Mouse (Mus musculus) limb, embryonic 15.5 days (tissue): ENCODE data around the gene Fancf. TPM values are rescaled to one million over a fixed set of nuclear protein-coding genes. Genes with fewer than 3 reads are reported as not detected.

Source experiments
- ATAC-seq: fragments of 200-750 bp; cut with Nextera tagmentation; 2 replicates; pipeline ENCODE4 v1.8.0; 2017; ENCODE audit warnings: low read depth, moderate TSS enrichment; ENCODE audit not compliant: insufficient number of reproducible peaks, low FRiP score, low TSS enrichment
- H3K27ac ChIP-seq: fragments of 300-500 bp; sonication (generic); 2 replicates; pipeline ENCODE4 v1.5.1; 2015; ENCODE audit warnings: moderate library complexity, mild to moderate bottlenecking, inconsistent platforms
- H3K27me3 ChIP-seq: fragments of 300-500 bp; sonication (generic); 2 replicates; pipeline ENCODE4 v1.6.1; 2015; ENCODE audit warnings: inconsistent platforms
- H3K36me3 ChIP-seq: fragments of 300-500 bp; sonication (generic); 2 replicates; pipeline ENCODE4 v1.6.1; 2015; ENCODE audit warnings: inconsistent platforms
- H3K4me1 ChIP-seq: fragments of 300-500 bp; sonication (generic); 2 replicates; pipeline ENCODE4 v1.6.1; 2015; ENCODE audit warnings: inconsistent platforms
- H3K4me2 ChIP-seq: fragments of 300-500 bp; sonication (generic); 2 replicates; pipeline ENCODE4 v1.6.1; 2015; ENCODE audit warnings: mild to moderate bottlenecking, inconsistent platforms
- H3K4me3 ChIP-seq: fragments of 300-500 bp; sonication (generic); 2 replicates; pipeline ENCODE4 v1.5.1; 2015; ENCODE audit warnings: mild to moderate bottlenecking, inconsistent platforms
- H3K9ac ChIP-seq: fragments of 300-500 bp; sonication (generic); 2 replicates; pipeline ENCODE4 v1.6.1; 2015; ENCODE audit warnings: inconsistent platforms
- H3K9me3 ChIP-seq: fragments of 300-500 bp; sonication (generic); 2 replicates; pipeline ENCODE4 v1.6.1; 2016; ENCODE audit warnings: inconsistent platforms
- WGBS: fragments of 180-500 bp; shearing (Covaris S2); methylation state at CpG from one replicate; pipeline ENCODE4 v1.1.7; 2015; 5-methylcytosine and 5-hydroxymethylcytosine counted together
- polyA plus RNA-seq: library from polyadenylated mRNA; unstranded; fragments of >200 nt; fragmentation: Nextera tagmentation; extraction: Ambion mirVana; gene quantifications from 2 replicates; pipeline ENCODE4 v1.2.1, GENCODE M21; 2015

Gene Fancf
- polyA plus RNA-seq = 10.0 and 15.3 TPM in 2 replicates

DNA sequence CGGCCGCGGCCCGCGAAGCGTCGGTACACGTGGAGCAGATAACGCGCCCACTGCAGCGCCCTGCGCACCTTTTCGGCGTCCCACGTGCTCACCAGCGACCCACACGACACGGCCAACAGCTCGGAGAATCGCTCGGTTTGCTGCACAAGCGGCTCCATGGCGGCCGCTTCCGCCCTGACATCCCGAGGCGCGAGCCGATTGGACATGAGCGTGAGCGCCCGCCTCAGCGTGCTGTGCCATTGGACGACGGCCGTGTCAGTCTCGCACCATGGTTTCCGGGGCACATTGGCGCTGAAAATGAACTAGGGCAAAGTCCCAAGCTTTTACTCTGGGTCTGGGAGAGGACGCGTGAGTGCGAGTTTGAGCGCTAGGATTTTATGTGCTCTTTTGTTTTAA lies at the start of gene Fancf:
Gene Fancf, minus strand, starts transcription at position 171 of the 396 bp plus-strand sequence.
- Histone ChIP-seq H3K27me3 (no peaks in the 10 kb centered on the region), H3K9me3 (no peaks in the 10 kb centered on the region), H3K27ac (peak within 1 kb of the TSS; percentile 99), H3K4me3 (peak within 1 kb of the TSS; percentile 79), H3K36me3 (peaks cover 6% of the 10 kb centered on the region; the same call in 1 of the 2 replicates), H3K4me2 (peak within 1 kb of the TSS; percentile 82), H3K4me1 (peaks cover 22% of the 10 kb centered on the region), H3K9ac (peak within 1 kb of the TSS; percentile 94)
- under 1% methylated on average over 43 of the region's 43 CpGs for WGBS
- peak; percentile 96 for ATAC-seq

DNA sequence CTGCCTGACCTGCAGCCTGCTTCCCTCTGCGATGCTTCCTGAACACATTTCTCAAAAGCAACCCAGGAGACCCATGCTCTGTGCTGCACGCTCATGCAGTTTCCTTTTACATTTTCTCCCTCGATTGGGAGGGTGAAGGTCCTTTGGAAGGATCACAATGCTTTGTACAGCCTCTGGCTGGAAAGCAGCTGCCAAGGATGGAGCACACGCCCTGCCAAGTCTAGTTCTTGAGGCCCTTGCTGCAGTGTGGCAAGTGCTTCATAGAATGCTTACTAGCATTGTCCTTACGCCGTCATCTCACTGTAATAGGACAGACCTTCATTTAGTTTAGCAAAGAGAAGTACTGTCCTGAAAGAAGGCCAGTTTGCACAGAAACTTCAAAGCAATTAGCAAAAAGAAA lies 37.0 kb upstream of the Fancf start:
- H3K4me3 ChIP-seq = no peak overlapping the region
- no peak overlapping the region for H3K4me2 ChIP-seq
- H3K27ac ChIP-seq = no peak overlapping the region
- WGBS = 53% methylated on average over 6 of the region's 6 CpGs
- ATAC-seq = no peak
- no peaks in the 10 kb centered on the region for H3K9me3 ChIP-seq
- peaks cover 13% of the 10 kb centered on the region for H3K4me1 ChIP-seq
- H3K9ac ChIP-seq = no peak overlapping the region
- H3K27me3 ChIP-seq = no peaks in the 10 kb centered on the region
- H3K36me3 ChIP-seq = 0 out of 2 replicates have a peak, but pooled peaks cover 7% of the 10 kb centered on the region

DNA sequence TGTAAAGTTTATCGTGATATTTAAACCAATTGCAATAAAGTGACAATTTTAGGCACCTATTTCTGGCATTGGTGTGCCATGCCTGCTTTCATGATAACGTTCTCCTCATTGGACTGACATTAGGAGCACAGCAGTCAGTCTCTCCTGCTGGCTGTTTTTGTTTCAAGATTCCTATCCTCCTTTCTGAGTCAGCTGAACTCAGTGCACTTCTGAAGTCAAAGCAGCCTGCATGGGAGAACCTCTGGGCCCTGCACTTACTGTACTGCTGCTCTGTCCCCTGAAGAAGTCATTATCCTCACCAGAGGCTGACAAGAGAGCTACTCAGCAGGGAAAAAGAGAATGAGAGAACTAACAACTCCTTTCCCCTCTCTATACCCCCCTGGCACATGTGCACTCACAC lies 32.9 kb upstream of the Fancf start:
- H3K27ac ChIP-seq = peak overlapping the region; percentile 77
- WGBS = 21% methylated on average over 2 of the region's 2 CpGs
- no peaks in the 10 kb centered on the region for H3K27me3 ChIP-seq
- H3K9ac ChIP-seq = no peak overlapping the region
- H3K4me3 ChIP-seq = no peak overlapping the region
- no peak for ATAC-seq
- no peaks in the 10 kb centered on the region for H3K9me3 ChIP-seq
- H3K4me2 ChIP-seq = no peak overlapping the region
- H3K36me3 ChIP-seq = 0 out of 2 replicates have a peak, but pooled peaks cover 7% of the 10 kb centered on the region
- peaks cover 13% of the 10 kb centered on the region for H3K4me1 ChIP-seq

DNA sequence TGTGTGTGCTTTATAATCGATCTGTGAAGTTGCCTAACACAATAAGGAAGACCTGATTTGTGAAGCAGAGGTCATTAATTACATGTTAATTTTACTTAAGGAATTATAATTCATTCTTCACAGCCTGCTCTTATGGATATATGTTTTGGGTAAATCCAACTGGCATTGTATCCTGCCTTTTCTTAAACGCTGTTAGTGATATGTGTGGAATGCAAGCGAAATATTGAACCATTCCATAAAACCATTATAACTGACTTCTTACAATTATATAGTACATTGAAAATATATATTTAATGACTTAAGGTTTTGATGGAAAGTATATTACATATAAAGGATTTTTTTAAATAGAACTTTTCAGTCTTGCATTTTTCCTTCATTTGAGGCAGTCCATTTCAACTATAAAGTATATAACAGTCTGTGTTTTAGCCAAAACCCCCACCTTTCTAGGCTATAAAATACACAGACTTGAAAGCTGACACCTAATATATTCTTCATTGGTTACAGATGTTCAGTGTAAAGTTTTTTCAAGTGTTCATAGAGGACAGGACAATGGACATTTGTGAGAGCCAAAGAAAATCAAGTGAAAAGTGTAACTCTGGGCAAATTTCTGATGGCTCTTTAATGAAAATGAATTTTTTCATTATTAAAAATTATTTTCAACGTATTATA lies 32.2 kb upstream of the Fancf start:
- H3K36me3 ChIP-seq = 0 out of 2 replicates have a peak, but pooled peaks cover 5% of the 10 kb centered on the region
- no peak overlapping the region for H3K4me2 ChIP-seq
- H3K27me3 ChIP-seq = no peaks in the 10 kb centered on the region
- H3K4me3 ChIP-seq = no peak overlapping the region
- 27% methylated on average over 4 of the region's 4 CpGs for WGBS
- no peaks in the 10 kb centered on the region for H3K9me3 ChIP-seq
- H3K27ac ChIP-seq = peak overlapping the region; percentile 23; the same call in 1 of the 2 replicates
- H3K4me1 ChIP-seq = peaks cover 13% of the 10 kb centered on the region
- peak; percentile 75; the same call in 1 of the 2 replicates for ATAC-seq
- no peak overlapping the region for H3K9ac ChIP-seq

DNA sequence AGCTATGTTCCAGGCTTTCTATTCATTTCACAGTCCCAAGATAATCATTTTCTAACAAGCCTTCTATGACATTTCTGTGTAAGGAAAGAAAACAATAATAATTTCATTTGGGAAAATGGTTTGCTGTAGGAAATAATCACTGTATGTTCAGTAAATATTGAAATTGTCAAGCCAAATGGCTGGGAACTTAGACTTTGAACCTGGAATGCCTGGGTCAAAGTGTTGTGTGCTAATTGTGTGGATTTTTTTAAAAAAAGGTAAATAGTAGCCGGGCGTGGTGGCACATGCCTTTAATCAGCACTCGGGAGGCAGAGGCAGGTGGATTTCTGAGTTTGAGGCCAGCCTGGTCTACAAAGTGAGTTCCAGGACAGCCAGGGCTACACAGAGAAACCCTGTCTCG lies 30.9 kb upstream of the Fancf start:
- Histone ChIP-seq H3K4me1 (peaks cover 15% of the 10 kb centered on the region), H3K27ac (no peak overlapping the region), H3K4me3 (no peak overlapping the region), H3K4me2 (no peak overlapping the region), H3K9me3 (no peaks in the 10 kb centered on the region), H3K9ac (no peak overlapping the region), H3K27me3 (no peaks in the 10 kb centered on the region), H3K36me3 (no peaks in the 10 kb centered on the region)
- WGBS = 78% methylated on average over 4 of the region's 4 CpGs
- no peak for ATAC-seq

DNA sequence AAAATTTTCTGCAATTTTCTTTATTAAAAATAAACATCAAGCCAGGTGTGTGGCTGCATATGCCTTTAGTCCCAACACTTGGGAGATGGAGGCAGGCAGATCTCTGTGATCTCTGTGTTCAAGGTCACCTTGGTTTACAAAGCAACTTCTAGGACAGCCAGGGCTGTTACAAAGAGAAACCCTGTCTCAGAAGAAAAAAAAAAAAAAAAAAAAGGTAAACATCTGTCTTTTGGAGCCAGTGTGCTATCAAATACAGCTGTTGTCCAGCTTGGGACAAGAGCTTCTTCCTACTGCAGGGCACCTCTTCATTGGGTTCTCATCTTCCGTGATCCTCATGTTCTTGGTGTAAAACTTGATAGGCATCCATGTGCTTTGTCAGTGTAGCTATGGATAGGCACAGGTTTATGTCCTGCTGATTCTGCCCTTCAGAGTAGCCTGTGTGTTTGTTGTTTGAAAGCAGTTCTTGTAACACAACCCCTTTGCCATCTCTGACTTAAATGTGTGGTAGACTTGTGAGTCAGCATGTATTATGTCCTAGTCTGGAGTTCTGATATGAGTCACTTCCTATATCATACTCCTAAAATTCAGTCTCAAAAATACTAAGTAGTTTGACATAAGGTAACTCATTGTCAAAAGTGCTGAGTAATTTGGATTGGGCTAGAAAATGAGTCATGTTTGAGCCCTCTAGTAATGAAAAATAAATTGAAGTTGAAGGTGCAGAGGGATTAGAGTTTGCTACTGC lies 30.3 kb upstream of the Fancf start:
- no peak overlapping the region for H3K27ac ChIP-seq
- no peaks in the 10 kb centered on the region for H3K36me3 ChIP-seq
- no peaks in the 10 kb centered on the region for H3K27me3 ChIP-seq
- H3K9me3 ChIP-seq = no peaks in the 10 kb centered on the region
- H3K4me2 ChIP-seq = no peak overlapping the region
- WGBS = 81% methylated on average over 1 of the region's 1 CpGs
- no peak overlapping the region for H3K9ac ChIP-seq
- H3K4me1 ChIP-seq = peaks cover 15% of the 10 kb centered on the region
- no peak for ATAC-seq
- H3K4me3 ChIP-seq = no peak overlapping the region

DNA sequence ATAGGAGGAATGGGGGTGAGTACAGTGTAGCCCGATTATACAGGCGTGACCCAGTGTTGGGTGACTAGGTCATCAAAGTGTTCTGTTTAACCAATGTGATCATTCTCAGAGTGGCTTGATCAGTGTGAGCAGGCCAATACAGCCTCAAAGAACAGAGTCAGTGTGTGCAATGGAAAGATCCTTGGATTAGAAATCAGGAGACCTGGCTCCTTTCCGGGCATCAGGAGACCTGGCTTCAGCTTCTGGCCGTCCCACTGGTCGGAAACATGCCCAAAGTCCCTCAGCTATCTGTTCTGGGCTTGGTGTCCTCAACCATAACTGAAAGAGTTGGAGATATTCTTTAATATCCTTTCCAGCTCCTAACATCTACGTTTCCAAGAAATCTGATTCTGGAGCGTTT lies 27.5 kb upstream of the Fancf start:
- H3K4me3 ChIP-seq = no peak overlapping the region
- ATAC-seq = no peak
- WGBS = 90% methylated on average over 7 of the region's 7 CpGs
- H3K27ac ChIP-seq = no peak overlapping the region
- no peaks in the 10 kb centered on the region for H3K9me3 ChIP-seq
- H3K27me3 ChIP-seq = no peaks in the 10 kb centered on the region
- H3K36me3 ChIP-seq = no peaks in the 10 kb centered on the region
- no peak overlapping the region for H3K4me2 ChIP-seq
- H3K9ac ChIP-seq = no peak overlapping the region
- H3K4me1 ChIP-seq = peaks cover 7% of the 10 kb centered on the region

DNA sequence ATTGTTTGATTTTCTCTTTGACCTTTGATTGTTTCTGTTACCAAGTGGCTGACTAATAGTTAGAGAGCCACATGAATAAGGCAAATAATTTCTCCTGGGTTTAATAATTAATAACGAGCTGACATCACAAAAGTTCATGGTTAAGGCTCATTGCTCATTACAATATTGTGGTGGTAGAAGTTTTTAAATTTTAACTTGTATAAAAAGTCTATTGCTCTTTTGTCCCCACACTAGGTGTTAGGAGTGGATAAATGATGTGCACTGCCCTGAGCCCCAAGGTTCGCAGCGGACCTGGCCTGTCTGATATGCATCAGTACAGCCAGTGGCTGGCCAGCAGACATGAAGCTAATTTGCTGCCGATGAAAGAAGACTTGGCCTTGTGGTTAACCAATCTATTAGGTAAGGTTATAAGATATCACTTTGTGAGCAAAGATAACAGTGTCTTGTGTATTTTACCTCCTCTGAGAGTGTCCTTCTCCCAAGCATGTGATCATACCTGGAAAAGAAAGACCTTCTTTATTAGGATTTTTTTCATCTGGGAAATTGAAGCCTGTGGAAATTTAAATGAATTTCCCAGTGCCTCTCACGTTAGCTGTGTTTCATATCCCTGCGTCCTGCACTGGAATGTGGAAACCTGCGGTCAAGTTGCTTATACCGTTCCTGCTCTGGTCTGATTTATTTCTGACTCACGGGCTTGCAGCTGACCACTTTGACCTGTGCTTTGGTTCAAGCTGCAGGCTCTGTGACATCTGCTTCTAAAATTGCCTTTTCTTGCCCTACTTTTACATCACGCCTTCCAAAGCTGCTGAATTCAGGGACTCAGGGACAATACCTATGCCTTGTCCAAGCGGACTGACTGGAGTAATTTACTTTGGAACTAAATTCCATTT lies 25.9 kb upstream of the Fancf start:
- no peak overlapping the region for H3K9ac ChIP-seq
- WGBS = 50% methylated on average over 11 of the region's 11 CpGs
- H3K36me3 ChIP-seq = no peaks in the 10 kb centered on the region
- H3K4me2 ChIP-seq = no peak overlapping the region
- ATAC-seq = no peak
- no peaks in the 10 kb centered on the region for H3K27me3 ChIP-seq
- H3K27ac ChIP-seq = peak overlapping the region; percentile 60
- no peak overlapping the region for H3K4me3 ChIP-seq
- H3K4me1 ChIP-seq = peaks cover 7% of the 10 kb centered on the region
- no peaks in the 10 kb centered on the region for H3K9me3 ChIP-seq

DNA sequence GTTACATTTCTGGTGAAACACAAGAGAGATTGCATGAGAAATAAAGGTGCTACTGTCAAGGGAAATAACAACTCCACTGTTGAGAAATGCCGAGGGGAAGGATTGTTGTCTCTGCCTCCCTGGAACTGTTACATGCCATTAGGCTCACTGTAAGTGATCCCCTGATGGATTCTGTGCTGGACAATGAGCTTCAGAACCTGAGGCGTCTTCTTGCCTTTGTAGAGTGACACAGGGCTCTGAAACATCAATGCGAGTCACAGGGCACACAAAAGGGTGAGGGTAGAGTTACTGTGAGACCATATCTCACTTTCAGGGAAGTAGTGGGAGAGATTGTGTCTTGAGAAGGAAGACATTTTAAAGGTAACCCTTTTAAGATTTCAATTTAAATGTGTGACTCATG lies 23.3 kb upstream of the Fancf start:
- H3K27ac ChIP-seq = no peak overlapping the region
- ATAC-seq = no peak
- no peak overlapping the region for H3K4me2 ChIP-seq
- H3K27me3 ChIP-seq = no peaks in the 10 kb centered on the region
- H3K36me3 ChIP-seq = no peaks in the 10 kb centered on the region
- 72% methylated on average over 3 of the region's 3 CpGs for WGBS
- H3K9me3 ChIP-seq = no peaks in the 10 kb centered on the region
- peaks cover 7% of the 10 kb centered on the region for H3K4me1 ChIP-seq
- H3K9ac ChIP-seq = no peak overlapping the region
- no peak overlapping the region for H3K4me3 ChIP-seq

DNA sequence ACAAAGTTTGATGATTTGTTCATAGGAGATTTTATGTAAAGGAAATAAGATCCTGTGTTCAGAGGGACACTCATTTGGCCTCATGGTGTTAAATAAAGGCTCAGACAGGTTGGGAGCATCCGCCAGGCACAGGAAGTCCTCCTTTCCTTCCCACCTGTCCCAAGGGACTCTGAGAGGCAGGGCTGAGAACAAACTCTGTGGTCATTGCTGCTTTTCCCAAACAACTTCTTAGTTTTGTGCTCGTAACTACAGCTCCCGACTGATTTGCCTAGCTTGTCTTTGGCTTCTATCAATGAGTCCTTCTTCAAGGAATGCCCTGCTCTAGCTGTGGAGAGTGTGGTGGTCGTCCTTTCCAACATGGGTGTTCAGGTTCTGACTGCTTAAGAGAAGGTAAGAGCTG lies 18.1 kb upstream of the Fancf start:
- Histone ChIP-seq H3K4me2 (peak overlapping the region; percentile 82), H3K9ac (no peak overlapping the region), H3K4me1 (peaks cover 10% of the 10 kb centered on the region), H3K9me3 (no peaks in the 10 kb centered on the region), H3K4me3 (peak overlapping the region; percentile 54), H3K27me3 (no peaks in the 10 kb centered on the region), H3K27ac (peak overlapping the region; percentile 98), H3K36me3 (no peaks in the 10 kb centered on the region)
- no peak for ATAC-seq
- 38% methylated on average over 4 of the region's 4 CpGs for WGBS

DNA sequence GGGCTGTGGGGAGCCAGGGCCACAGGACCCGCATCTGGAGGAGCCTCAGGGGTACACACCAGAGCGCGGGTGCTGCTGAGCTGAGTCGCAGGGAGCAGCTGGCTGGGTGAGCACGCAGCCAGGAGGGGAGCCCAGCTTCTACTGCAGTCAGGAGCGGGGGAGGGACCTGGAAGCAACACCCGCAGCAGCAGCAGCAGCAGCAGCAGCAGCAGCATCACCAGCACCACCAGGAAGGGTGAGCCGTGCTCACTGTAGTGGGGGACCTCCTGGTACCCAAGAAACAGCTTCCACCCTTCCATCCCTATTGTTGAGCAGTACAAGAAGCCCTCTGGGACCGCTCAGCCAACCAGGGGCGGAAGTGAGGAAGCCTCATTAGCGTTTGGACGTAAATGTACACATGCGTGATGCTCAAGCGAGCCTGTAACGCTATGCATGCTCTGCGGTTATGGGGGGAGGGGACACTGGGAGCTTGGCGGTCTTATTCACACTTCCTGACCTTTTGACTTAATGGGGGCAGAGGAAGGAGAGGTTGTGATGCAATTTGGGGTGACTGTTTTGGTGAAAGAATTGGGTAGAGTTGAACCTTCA lies 17.2 kb upstream of the Fancf start:
- Histone ChIP-seq H3K27me3 (no peaks in the 10 kb centered on the region), H3K4me2 (peak overlapping the region; percentile 82), H3K27ac (peak overlapping the region; percentile 98), H3K4me3 (peak overlapping the region; percentile 54), H3K9me3 (no peaks in the 10 kb centered on the region), H3K4me1 (peaks cover 10% of the 10 kb centered on the region), H3K9ac (peak overlapping the region; percentile 48), H3K36me3 (no peaks in the 10 kb centered on the region)
- under 1% methylated on average over 17 of the region's 17 CpGs for WGBS
- peak; percentile 83 for ATAC-seq
